Mouse (Mus musculus) MEL (cell line): ENCODE measurements around the gene Grip1. TPM values are rescaled to one million over a fixed set of nuclear protein-coding genes. Genes with fewer than 3 reads are reported as not detected.

Experiments
- DNase-seq: peaks from one replicate; pipeline ENCODE4 v3.0.0; 2011; ENCODE audit warnings: low read depth, low spot score
- H3K27ac ChIP-seq: 2 replicates; pipeline ENCODE4 v1.5.1; 2012; ENCODE audit warnings: low read depth, mild to moderate bottlenecking, control low read depth, low read length, moderate library complexity; ENCODE audit not compliant: control insufficient read depth
- H3K27me3 ChIP-seq, 2 experiments: fragments of 150-350 bp in 1 of 2; sonication (generic) in 1 of 2; 2 replicates each; pipeline ENCODE4 v1.6.1; 2012; ENCODE audit warnings: low read length in 2 of 2, mild to moderate bottlenecking in 2 of 2, improper control_type of control experiment in 1 of 2, moderate library complexity in 1 of 2; ENCODE audit not compliant: insufficient read depth in 2 of 2, control insufficient read depth in 1 of 2
- H3K36me3 ChIP-seq, 2 experiments: 2 replicates each; pipeline ENCODE4 v1.6.1; 2012 to 2014; ENCODE audit warnings: low read length in 2 of 2, improper control_type of control experiment in 1 of 2, inconsistent platforms in 1 of 2, mild to moderate bottlenecking in 1 of 2; ENCODE audit not compliant: insufficient read depth in 2 of 2, control insufficient read depth in 1 of 2
- H3K4me1 ChIP-seq, 2 experiments: fragments of 150-350 bp in 1 of 2; sonication (generic) in 1 of 2; 2 replicates each; pipeline ENCODE4 v1.6.1; 2012; ENCODE audit warnings: low read length in 2 of 2, improper control_type of control experiment in 1 of 2, mild to moderate bottlenecking in 1 of 2; ENCODE audit not compliant: insufficient read depth in 2 of 2, control insufficient read depth in 1 of 2
- H3K4me3 ChIP-seq, 2 experiments: fragments of 150-350 bp in 1 of 2; sonication (generic) in 1 of 2; 2 replicates each; pipeline ENCODE4 v1.5.1; 2012; ENCODE audit warnings: low read depth in 2 of 2, low read length in 2 of 2, mild to moderate bottlenecking in 2 of 2, moderate library complexity in 2 of 2, control low read depth in 1 of 2, improper control_type of control experiment in 1 of 2; ENCODE audit not compliant: control insufficient read depth in 1 of 2, insufficient read depth in 1 of 2
- H3K79me2 ChIP-seq: 2 replicates; pipeline ENCODE4 v1.6.1; 2012; ENCODE audit warnings: mild to moderate bottlenecking, low read length, moderate library complexity; ENCODE audit not compliant: control insufficient read depth, poor library complexity, insufficient read depth
- H3K9ac ChIP-seq: 2 replicates; pipeline ENCODE4 v1.6.1; 2012; ENCODE audit warnings: low read depth, mild to moderate bottlenecking, control low read depth, low read length, moderate library complexity; ENCODE audit not compliant: control insufficient read depth, poor library complexity, severe bottlenecking
- H3K9me3 ChIP-seq: fragments of 150-350 bp; sonication (generic); replicated peaks from 2 replicates; pipeline ENCODE4 v1.6.1; 2012; ENCODE audit warnings: mild to moderate bottlenecking, low read length, improper control_type of control experiment, moderate library complexity; ENCODE audit not compliant: insufficient read depth
- BHLHE40 ChIP-seq: IDR thresholded peaks from 2 replicates; pipeline ENCODE4 v1.6.1; 2012; ENCODE audit warnings: low read depth, mild to moderate bottlenecking, inconsistent platforms, low read length, improper control_type of control experiment, borderline replicate concordance
- CHD1 ChIP-seq: IDR thresholded peaks from 2 replicates; pipeline ENCODE4 v1.6.1; 2012; ENCODE audit warnings: low read depth, mild to moderate bottlenecking, inconsistent platforms, low read length, improper control_type of control experiment
- CTCF ChIP-seq, 3 experiments: IDR thresholded peaks in 2 of 3; conservative IDR thresholded peaks in 1 of 3; 2 replicates each; pipeline ENCODE4 v1.5.1; 2011 to 2012; ENCODE audit warnings: low read length in 3 of 3, low read depth in 2 of 3, mild to moderate bottlenecking in 2 of 3, improper control_type of control experiment in 1 of 3, inconsistent platforms in 1 of 3, mixed read lengths in 1 of 3, moderate library complexity in 1 of 3; ENCODE audit not compliant: control insufficient read depth in 1 of 3, insufficient read depth in 1 of 3, poor library complexity in 1 of 3, severe bottlenecking in 1 of 3
- E2F4 ChIP-seq: IDR thresholded peaks from 2 replicates; pipeline ENCODE4 v1.6.1; 2011; ENCODE audit warnings: low read depth, low read length, improper control_type of control experiment, borderline replicate concordance
- ELF1 ChIP-seq: IDR thresholded peaks from 2 replicates; pipeline ENCODE4 v1.6.1; 2014; ENCODE audit warnings: low read depth, mild to moderate bottlenecking, inconsistent platforms, low read length, improper control_type of control experiment, moderate library complexity
- EP300 ChIP-seq, 2 experiments: IDR thresholded peaks; 2 replicates each; pipeline ENCODE4 v1.6.1; 2011; ENCODE audit warnings: improper control_type of control experiment in 2 of 2, low read length in 2 of 2, low read depth in 1 of 2, mild to moderate bottlenecking in 1 of 2
- ETS1 ChIP-seq: IDR thresholded peaks from 2 replicates; pipeline ENCODE4 v1.6.1; 2012; ENCODE audit warnings: low read depth, mild to moderate bottlenecking, inconsistent platforms, low read length, improper control_type of control experiment, moderate library complexity
- GATA1 ChIP-seq: IDR thresholded peaks from 2 replicates; pipeline ENCODE4 v1.6.1; 2011; ENCODE audit warnings: low read depth, low read length, improper control_type of control experiment
- JUND ChIP-seq: IDR thresholded peaks from 2 replicates; pipeline ENCODE4 v1.6.1; 2011; ENCODE audit warnings: low read depth, mild to moderate bottlenecking, improper control_type of control experiment, low read length
- KAT2A ChIP-seq: conservative IDR thresholded peaks from 2 replicates; pipeline ENCODE4 v1.6.1; 2012; ENCODE audit warnings: low read depth, low read length, improper control_type of control experiment, inconsistent platforms
- MAFK ChIP-seq: IDR thresholded peaks from 2 replicates; pipeline ENCODE4 v1.6.1; 2011; ENCODE audit warnings: low read depth, mild to moderate bottlenecking, low read length, improper control_type of control experiment, borderline replicate concordance
- MAX ChIP-seq: IDR thresholded peaks from 2 replicates; pipeline ENCODE4 v1.6.1; 2011; ENCODE audit warnings: low read length, improper control_type of control experiment
- MAZ ChIP-seq: IDR thresholded peaks from 2 replicates; pipeline ENCODE4 v1.6.1; 2012; ENCODE audit warnings: low read depth, mild to moderate bottlenecking, inconsistent platforms, low read length, improper control_type of control experiment
- MEF2A ChIP-seq: IDR thresholded peaks from 2 replicates; pipeline ENCODE4 v1.6.1; 2014; ENCODE audit warnings: low read depth, mild to moderate bottlenecking, inconsistent platforms, low read length, improper control_type of control experiment; ENCODE audit not compliant: poor library complexity, insufficient replicate concordance, severe bottlenecking; ENCODE audit errors: extremely low read depth
- MXI1 ChIP-seq: IDR thresholded peaks from 2 replicates; pipeline ENCODE4 v1.6.1; 2011; ENCODE audit warnings: mild to moderate bottlenecking, low read depth, low read length, improper control_type of control experiment
- MYB ChIP-seq: IDR thresholded peaks from 2 replicates; pipeline ENCODE4 v1.6.1; 2011; ENCODE audit warnings: mild to moderate bottlenecking, low read depth, low read length, improper control_type of control experiment
- NELFE ChIP-seq: IDR thresholded peaks from 2 replicates; pipeline ENCODE4 v1.6.1; 2011; ENCODE audit warnings: low read depth, low read length, improper control_type of control experiment
- RAD21 ChIP-seq: IDR thresholded peaks from 2 replicates; pipeline ENCODE4 v1.6.1; 2011; ENCODE audit warnings: mild to moderate bottlenecking, low read depth, low read length, improper control_type of control experiment
- RCOR1 ChIP-seq: IDR thresholded peaks from 2 replicates; pipeline ENCODE4 v1.6.1; 2012; ENCODE audit warnings: low read depth, mild to moderate bottlenecking, inconsistent platforms, low read length, improper control_type of control experiment
- SIN3A ChIP-seq: IDR thresholded peaks from 2 replicates; pipeline ENCODE4 v1.6.1; 2012; ENCODE audit warnings: low read length, improper control_type of control experiment, inconsistent platforms
- SMC3 ChIP-seq: IDR thresholded peaks from 2 replicates; pipeline ENCODE4 v1.6.1; 2011; ENCODE audit warnings: low read depth, low read length, improper control_type of control experiment
- TBP ChIP-seq: IDR thresholded peaks from 2 replicates; pipeline ENCODE4 v1.8.0; 2011; ENCODE audit warnings: low read depth, low read length, improper control_type of control experiment
- TCF12 ChIP-seq: IDR thresholded peaks from 2 replicates; pipeline ENCODE4 v1.6.1; 2014; ENCODE audit warnings: low read depth, mild to moderate bottlenecking, inconsistent platforms, low read length, improper control_type of control experiment, moderate library complexity
- UBTF ChIP-seq: IDR thresholded peaks from 2 replicates; pipeline ENCODE4 v1.6.1; 2012; ENCODE audit warnings: low read depth, mild to moderate bottlenecking, inconsistent platforms, low read length, improper control_type of control experiment, moderate library complexity, borderline replicate concordance; ENCODE audit not compliant: insufficient read depth
- USF1 ChIP-seq: IDR thresholded peaks from 2 replicates; pipeline ENCODE4 v1.6.1; 2014; ENCODE audit warnings: low read depth, mild to moderate bottlenecking, inconsistent platforms, low read length, improper control_type of control experiment, moderate library complexity
- ZC3H11A ChIP-seq: IDR thresholded peaks from 2 replicates; pipeline ENCODE4 v1.6.1; 2012; ENCODE audit warnings: low read depth, mild to moderate bottlenecking, inconsistent platforms, low read length, improper control_type of control experiment
- ZKSCAN1 ChIP-seq: IDR thresholded peaks from 2 replicates; pipeline ENCODE4 v1.6.1; 2012; ENCODE audit warnings: low read depth, mild to moderate bottlenecking, inconsistent platforms, low read length, improper control_type of control experiment, moderate library complexity
- ZMIZ1 ChIP-seq: IDR thresholded peaks from 2 replicates; pipeline ENCODE4 v1.6.1; 2012; ENCODE audit warnings: low read depth, mild to moderate bottlenecking, inconsistent platforms, low read length, improper control_type of control experiment, moderate library complexity
- ZNF384 ChIP-seq: IDR thresholded peaks from 2 replicates; pipeline ENCODE4 v1.6.1; 2012; ENCODE audit warnings: low read depth, mild to moderate bottlenecking, inconsistent platforms, low read length, improper control_type of control experiment
- polyA plus RNA-seq, 2 experiments: library from polyadenylated mRNA; stranded (reverse) in 1 of 2; unstranded in 1 of 2; fragments of >175 nt in 1 of 2; fragments of >200 nt in 1 of 2; gene quantifications; 2 replicates each; pipeline versions ENCODE4 v1.2.1 to v1.2.4; 2012; ENCODE audit warnings: low replicate concordance in 2 of 2, low read depth in 1 of 2; ENCODE audit not compliant: insufficient read length in 2 of 2, insufficient read depth in 1 of 2, missing spikeins in 1 of 2
- total RNA-seq: library from RNA; depleted of rRNA; stranded (reverse); fragments of 300-350 nt; gene quantifications from 2 replicates; pipeline ENCODE4 v1.2.3, GENCODE M21; 2012

The Grip1 gene
- total and polyA plus RNA-seq, 3 experiments: 0.04 TPM; not detected in 2

DNA sequence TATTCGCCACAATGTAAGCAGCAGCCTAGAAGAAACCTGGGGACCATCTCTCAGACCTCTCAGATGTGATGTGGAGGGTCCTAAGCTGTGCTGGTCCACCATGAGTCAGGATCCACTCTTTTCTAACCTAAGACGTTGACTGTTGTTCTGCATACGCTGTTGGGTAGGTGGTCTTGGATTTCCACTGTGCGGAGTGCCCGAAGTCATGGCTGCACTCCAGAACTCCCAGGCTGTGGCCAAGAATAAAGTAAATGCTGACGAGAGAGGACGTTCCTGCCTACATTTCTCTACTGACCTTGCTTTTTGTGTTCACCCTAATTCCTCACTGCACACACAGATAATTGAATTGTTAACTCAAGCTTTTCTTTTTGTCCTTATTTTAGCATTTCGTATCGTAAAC, 580.2 kb downstream of the Grip1 start:
- Histone ChIP-seq H3K4me3 (no peak overlapping the region), H3K9me3 (no peaks in the 10 kb centered on the region), H3K4me1 (no peaks in the 10 kb centered on the region), H3K27ac (no peak overlapping the region), H3K36me3 (no peaks in the 10 kb centered on the region), H3K79me2 (no peaks in the 10 kb centered on the region), H3K27me3 (no peaks in the 10 kb centered on the region), H3K9ac (no peak overlapping the region)
- DNase-seq: no peak
- TF ChIP-seq MAZ: no peak
- TF ChIP-seq ETS1: no peak
- TF ChIP-seq USF1: no peak
- TF ChIP-seq EP300 (IDR thresholded peaks at IDR 0.05; ENCODE audit: low read depth in 1 of 2, low read length in 2 of 2): no peak
- TF ChIP-seq SMC3: no peak
- no peak for TF ChIP-seq MXI1
- TF ChIP-seq SIN3A: no peak
- TF ChIP-seq TCF12: no peak
- TF ChIP-seq GATA1: no peak
- TF ChIP-seq NELFE: no peak
- TF ChIP-seq MEF2A: no peak
- no peak for TF ChIP-seq CTCF (IDR thresholded peaks at IDR 0.05 in 2 of 3, conservative IDR thresholded peaks at IDR 0.05 in 1 of 3; ENCODE audit: control insufficient read depth in 1 of 3, insufficient read depth in 1 of 3, low read depth in 2 of 3, low read length in 3 of 3, poor library complexity in 1 of 3, severe bottlenecking in 1 of 3)
- no peak for TF ChIP-seq MYB
- no peak for TF ChIP-seq MAFK
- no peak for TF ChIP-seq ZNF384
- TF ChIP-seq RAD21: no peak
- TF ChIP-seq RCOR1: no peak
- TF ChIP-seq JUND: no peak
- TF ChIP-seq ELF1: no peak
- TF ChIP-seq E2F4: no peak

DNA sequence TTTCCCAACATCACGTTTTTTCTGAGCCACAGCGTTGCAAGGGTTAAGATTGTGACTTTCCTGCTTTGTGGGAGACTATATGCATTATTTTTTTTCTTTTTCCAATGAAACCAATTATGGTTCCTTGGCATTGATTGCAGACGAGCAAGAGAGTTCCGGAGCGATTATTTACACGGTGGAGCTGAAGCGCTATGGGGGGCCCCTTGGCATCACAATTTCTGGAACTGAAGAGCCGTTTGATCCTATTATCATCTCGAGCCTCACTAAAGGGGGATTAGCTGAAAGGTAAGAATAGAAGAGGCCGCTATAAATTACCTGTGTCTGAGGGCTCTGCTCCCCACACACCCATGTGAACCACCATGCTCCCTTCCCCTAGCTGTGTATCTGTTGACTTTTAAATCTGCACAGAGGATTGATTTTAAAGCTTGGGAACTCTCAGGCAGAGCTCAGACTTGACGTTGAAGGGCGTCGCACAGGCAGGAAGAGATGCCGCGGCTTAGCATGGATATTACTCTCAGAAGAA, 581.6 kb downstream of the Grip1 start:
- TF ChIP-seq MAX (no peak), ZKSCAN1 (no peak), ZMIZ1 (no peak), CHD1 (no peak), USF1 (no peak), KAT2A (no peak), CTCF (IDR thresholded peaks at IDR 0.05 in 2 of 3, conservative IDR thresholded peaks at IDR 0.05 in 1 of 3; ENCODE audit: control insufficient read depth in 1 of 3, insufficient read depth in 1 of 3, low read depth in 2 of 3, low read length in 3 of 3, poor library complexity in 1 of 3, severe bottlenecking in 1 of 3) (no peak), EP300 (IDR thresholded peaks at IDR 0.05; ENCODE audit: low read depth in 1 of 2, low read length in 2 of 2) (no peak), TBP (no peak), E2F4 (no peak), ZC3H11A (no peak), UBTF (no peak), NELFE (no peak), BHLHE40 (no peak), RAD21 (no peak)
- Histone ChIP-seq H3K79me2 (no peaks in the 10 kb centered on the region), H3K36me3 (no peaks in the 10 kb centered on the region), H3K9me3 (no peaks in the 10 kb centered on the region), H3K4me3 (no peak overlapping the region), H3K9ac (no peak overlapping the region), H3K27me3 (no peaks in the 10 kb centered on the region), H3K27ac (no peak overlapping the region), H3K4me1 (no peaks in the 10 kb centered on the region)
- DNase-seq: no peak
